Mouse (Mus musculus) olfactory bulb, adult 2 months (tissue): Measurements from ENCODE around the gene Cd3eap.

Experiments used
- CTCF ChIP-seq: fragments of 200-500 bp; IDR thresholded peaks from 2 replicates; pipeline ENCODE4 v1.5.1; 2012; ENCODE audit warnings: low read depth, mild to moderate bottlenecking, low read length, moderate library complexity; ENCODE audit not compliant: insufficient read depth
- POLR2A ChIP-seq: fragments of 200-500 bp; IDR thresholded peaks from 2 replicates; pipeline ENCODE4 v1.6.1; 2012; ENCODE audit warnings: mild to moderate bottlenecking, low read depth, low read length, moderate library complexity; ENCODE audit not compliant: insufficient read depth

GRCm38 (mm10) chr7:19399496-19400280 is 40.4 kb upstream of the Cd3eap start:
- TF ChIP-seq CTCF, result no peak
- no peak for TF ChIP-seq POLR2A
